18 mouse cellular contexts compared by ENCODE assay signal in the genomic region with DNA sequence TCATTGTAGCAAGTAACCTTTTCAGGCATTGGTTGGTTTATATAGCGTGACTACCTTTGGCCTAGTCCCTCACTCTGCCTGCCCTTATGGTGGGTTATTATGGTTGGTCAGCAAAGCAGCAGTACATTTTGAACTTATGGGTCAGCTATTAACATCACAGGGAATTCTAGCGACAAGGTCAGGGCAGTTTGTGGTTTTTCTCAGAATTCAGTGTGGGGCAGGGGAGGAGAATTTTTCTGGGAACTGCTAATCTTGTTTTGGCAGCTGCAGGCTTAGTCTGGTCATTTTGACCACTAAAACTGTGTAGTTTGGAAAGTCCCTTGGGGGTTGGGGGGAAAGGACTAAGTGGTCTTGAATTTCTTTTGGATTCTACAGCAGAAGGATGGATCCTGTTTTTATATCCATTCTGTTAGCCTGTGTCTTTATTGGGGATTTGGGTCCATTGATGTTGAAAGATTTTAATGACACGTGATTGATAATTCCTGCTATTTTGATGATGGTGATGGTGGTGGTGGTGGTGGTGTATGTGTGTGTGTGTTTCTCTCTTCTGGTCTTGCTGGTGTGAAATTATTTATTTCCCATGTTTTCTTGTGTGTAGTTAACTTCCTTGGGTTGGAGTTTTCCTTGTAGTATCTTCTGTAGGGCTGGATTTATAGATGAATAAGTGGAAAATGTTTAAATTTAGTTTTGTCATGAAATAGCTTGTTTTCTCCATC. TPM values are rescaled to one million over a fixed set of nuclear protein-coding genes. Genes with fewer than 3 reads are reported as not detected.
DNase-seq lines count a peak whose midpoint lies in the region; ATAC-seq and TF ChIP-seq lines count a peak whose summit lies in the region.
"Had no signal": no experiment of that assay in that cellular context is flagged by ENCODE, and none has a peak within 500 bp of the region (broad histone marks: within the 10 kb centered on the region; RNA-seq: fewer than 3 reads in every experiment).

No protein-coding gene starts in this region.

- 93% methylated on average over 3 of the region's 3 CpGs for WGBS in limb, embryonic 12.5 days
- WGBS in limb, embryonic 10.5 days = 94% methylated on average over 3 of the region's 3 CpGs

- peak overlapping the region; percentile 4; the same call in 1 of the 2 replicates for H3K27ac ChIP-seq in limb, embryonic 12.5 days
- no peak overlapping the region for H3K27ac ChIP-seq in limb, embryonic 10.5 days
- H3K27ac ChIP-seq: embryonic facial prominence, embryonic 12.5 days; forebrain, embryonic 13.5 days; gastrocnemius, adult 2 months; kidney, embryonic 15.5 days; neural tube, embryonic 13.5 days had no signal

- H3K4me3 ChIP-seq in erythroblast, embryonic 14.5 days (replicated peaks) = peak overlapping the region; percentile 14
- no peak overlapping the region for H3K4me3 ChIP-seq in limb, embryonic 12.5 days (replicated peaks)
- no peak overlapping the region for H3K4me3 ChIP-seq in limb, embryonic 10.5 days
- no peak overlapping the region for H3K4me3 ChIP-seq in myocyte
- H3K4me3 ChIP-seq: embryonic facial prominence, embryonic 12.5 days; forebrain, embryonic 13.5 days; gastrocnemius, adult 2 months; kidney, embryonic 15.5 days; neural tube, embryonic 13.5 days had no signal

- DNase-seq in limb, embryonic 10.5 days (ENCODE audit: low spot score) = no peak
- DNase-seq in liver = peak; percentile 61
- DNase-seq in gastrocnemius, postnatal 14 days = no peak
- no peak for DNase-seq in frontal cortex, adult 2 months (ENCODE audit: extremely low spot score in 1 of 2, low spot score in 1 of 2)
- DNase-seq: adrenal gland, postnatal 14 days; cerebellum, postnatal 14 days; gastrocnemius, adult 2 months; heart, postnatal 36 days; layer of hippocampus, adult 9-11 months; thymus, adult 18-20 months had no signal

- intact Hi-C loops in gastrocnemius, postnatal 14 days (cut with DNase I; ENCODE audit: low total_unique reads) = no loop called here

- TF ChIP-seq POLR2A in myocyte (IDR thresholded peaks at IDR 0.05; ENCODE audit: insufficient read length, low read depth) = no peak

- ATAC-seq in erythroblast, adult 5-6 weeks (replicated peaks; ENCODE audit: low FRiP score, poor library complexity, severe bottlenecking) = no peak
- no peak for ATAC-seq in limb, embryonic 12.5 days (ENCODE audit: insufficient number of reproducible peaks, insufficient read depth, low FRiP score, low TSS enrichment, low read depth)
- ATAC-seq: forebrain, embryonic 13.5 days had no signal

- no peak overlapping the region for H3K9ac ChIP-seq in limb, embryonic 12.5 days (replicated peaks)
- H3K9ac ChIP-seq: embryonic facial prominence, embryonic 12.5 days; forebrain, embryonic 13.5 days; kidney, embryonic 15.5 days; neural tube, embryonic 13.5 days had no signal

- H3K27me3 ChIP-seq in erythroblast, embryonic 14.5 days (ENCODE audit: control insufficient read depth) = no peaks in the 10 kb centered on the region
- no peaks in the 10 kb centered on the region for H3K27me3 ChIP-seq in limb, embryonic 12.5 days
- no peaks in the 10 kb centered on the region for H3K27me3 ChIP-seq in limb, embryonic 10.5 days (ENCODE audit: low read depth, poor library complexity, severe bottlenecking)
- H3K27me3 ChIP-seq in myocyte (ENCODE audit: control insufficient read depth, insufficient read depth, insufficient read length) = no peaks in the 10 kb centered on the region
- H3K27me3 ChIP-seq: embryonic facial prominence, embryonic 12.5 days; forebrain, embryonic 13.5 days; kidney, embryonic 15.5 days; neural tube, embryonic 13.5 days had no signal

- H3K9me3 ChIP-seq in erythroblast, embryonic 14.5 days (ENCODE audit: control insufficient read depth, low read length) = no peaks in the 10 kb centered on the region
- H3K9me3 ChIP-seq in limb, embryonic 12.5 days = no peaks in the 10 kb centered on the region
- H3K9me3 ChIP-seq in limb, embryonic 10.5 days (replicated peaks) = no peaks in the 10 kb centered on the region
- H3K9me3 ChIP-seq: embryonic facial prominence, embryonic 12.5 days; forebrain, embryonic 13.5 days; kidney, embryonic 15.5 days; neural tube, embryonic 13.5 days had no signal

- H3K36me3 ChIP-seq in erythroblast, embryonic 14.5 days (ENCODE audit: control insufficient read depth) = peaks cover 88% of the 10 kb centered on the region
- H3K36me3 ChIP-seq in limb, embryonic 12.5 days = peaks cover 82% of the 10 kb centered on the region
- H3K36me3 ChIP-seq in limb, embryonic 10.5 days = peaks cover 96% of the 10 kb centered on the region
- H3K36me3 ChIP-seq in myocyte (ENCODE audit: control insufficient read depth, insufficient read depth) = peaks cover 28% of the 10 kb centered on the region

- H3K79me2 ChIP-seq in myocyte (ENCODE audit: control insufficient read depth, insufficient read depth) = peaks cover 7% of the 10 kb centered on the region

- peaks cover 38% of the 10 kb centered on the region for H3K4me1 ChIP-seq in erythroblast, embryonic 14.5 days (ENCODE audit: control insufficient read depth)
- H3K4me1 ChIP-seq in limb, embryonic 12.5 days (replicated peaks) = no peaks in the 10 kb centered on the region
- H3K4me1 ChIP-seq in limb, embryonic 10.5 days = no peaks in the 10 kb centered on the region
- H3K4me1 ChIP-seq: embryonic facial prominence, embryonic 12.5 days; forebrain, embryonic 13.5 days; kidney, embryonic 15.5 days; neural tube, embryonic 13.5 days had no signal

- no peak overlapping the region for H3ac ChIP-seq in myocyte (ENCODE audit: control insufficient read depth, insufficient read length)

- H3K4me2 ChIP-seq in limb, embryonic 12.5 days = no peak overlapping the region
- peak overlapping the region; percentile 52 for H3K4me2 ChIP-seq in myocyte (ENCODE audit: low read depth)
- H3K4me2 ChIP-seq: embryonic facial prominence, embryonic 12.5 days; forebrain, embryonic 13.5 days; kidney, embryonic 15.5 days; neural tube, embryonic 13.5 days had no signal

TF ChIP-seq in myocyte, 11 proteins besides CTCF, POLR2A, EP300 and RAD21:
- peak; percentile 60 for TF ChIP-seq TCF12 (IDR thresholded peaks at IDR 0.05; ENCODE audit: insufficient read depth, poor library complexity, severe bottlenecking)
- TF ChIP-seq MAX (IDR thresholded peaks at IDR 0.05; ENCODE audit: low read depth) = no peak
- TF ChIP-seq E2F4 (IDR thresholded peaks at IDR 0.05; ENCODE audit: insufficient read depth) = no peak
TF ChIP-seq in myocyte: peak in this region for 1.

RNA-seq across cellular contexts. Expression of gene Smim4, which starts 49.3 kb away (rescaled TPM):
- polyA plus RNA-seq in erythroblast, embryonic 14.5 days (2012) = 9.0 and 10.3 TPM in 2 replicates
- 22.8 and 30.9 TPM in 2 replicates for total RNA-seq in erythroblast, adult 5-6 weeks (2015; ENCODE audit: low replicate concordance)
- 14.7 and 16.2 TPM in 2 replicates for total RNA-seq in erythroblast, adult 5-6 weeks (2017; ENCODE audit: low replicate concordance)
- 59.6 and 65.7 TPM in 2 replicates for polyA plus RNA-seq in limb, embryonic 12.5 days (2016; fragmentation: Nextera tagmentation; extraction: Ambion mirVana)
- 54.2 and 65.3 TPM in 2 replicates for polyA plus RNA-seq in limb, embryonic 10.5 days (2016; fragmentation: Nextera tagmentation; extraction: Ambion mirVana)
- polyA plus RNA-seq in myocyte (2012; fragmentation: generic; extraction: Trizol) = 91.4 TPM
- total RNA-seq in gastrocnemius, postnatal 14 days (2021) = 10 to 100 TPM; 32.2 to 43.1 TPM
- 25.7 and 29.9 TPM in 2 replicates for polyA plus RNA-seq in frontal cortex, adult 2 months (2012; rRNA removed)

RNA-seq across cellular contexts. Expression of gene Nt5dc2, which starts 51.4 kb away (rescaled TPM):
- polyA plus RNA-seq in erythroblast, embryonic 14.5 days (2012) = 16.8 and 31.6 TPM in 2 replicates
- total RNA-seq in erythroblast, adult 5-6 weeks (2015; ENCODE audit: low replicate concordance) = 12.3 and 18.4 TPM in 2 replicates
- 5.0 and 30.4 TPM in 2 replicates for total RNA-seq in erythroblast, adult 5-6 weeks (2017; ENCODE audit: low replicate concordance)
- 485 and 500 TPM in 2 replicates for polyA plus RNA-seq in limb, embryonic 12.5 days (2016; fragmentation: Nextera tagmentation; extraction: Ambion mirVana)
- polyA plus RNA-seq in limb, embryonic 10.5 days (2016; fragmentation: Nextera tagmentation; extraction: Ambion mirVana) = 638 and 656 TPM in 2 replicates
- 243 TPM for polyA plus RNA-seq in myocyte (2012; fragmentation: generic; extraction: Trizol)
- total RNA-seq in gastrocnemius, postnatal 14 days (2021) = 1 to 10 TPM; 6.8 to 8.1 TPM
- polyA plus RNA-seq in frontal cortex, adult 2 months (2012; rRNA removed) = 20.2 and 21.4 TPM in 2 replicates
